Mouse (Mus musculus) adrenal gland, postnatal 25 days (tissue): ENCODE results near the gene Klk14. TPM values are rescaled to one million over a fixed set of nuclear protein-coding genes. Genes with fewer than 3 reads are reported as not detected.

Experiments
- total RNA-seq: library from RNA; stranded (reverse); gene quantifications from 2 replicates; pipeline ENCODE4 v1.2.3, GENCODE M21; 2021

Klk14 gene
- total RNA-seq, 1 experiment from 2014 or later, result not detected

Other genes with a start within 250 kb of the Klk14 start
- not detected in 2 replicates for gene Cldnd2, start 249.6 kb upstream of the Klk14 start, total RNA-seq
- 373 and 390 TPM in 2 replicates for gene Etfb, start 246.3 kb upstream of the Klk14 start, total RNA-seq
- 1.5 TPM in 1 of 2 replicates, not detected in the other for gene Gm45233, start 246.3 kb upstream of the Klk14 start, total RNA-seq
- 3.6 and 4.6 TPM in 2 replicates for gene Vsig10l, start 227.3 kb upstream of the Klk14 start, total RNA-seq
- 1.3 and 2.1 TPM in 2 replicates for gene Iglon5, start 200.3 kb upstream of the Klk14 start, total RNA-seq
- gene 4931406B18Rik, start 184.5 kb upstream of the Klk14 start, total RNA-seq, result not detected in 2 replicates
- gene Cd33, start 146.0 kb upstream of the Klk14 start, total RNA-seq, result 1.2 and 2.4 TPM in 2 replicates
- 2.8 and 3.1 TPM in 2 replicates for gene Zfp658, start 128.2 kb upstream of the Klk14 start, total RNA-seq
- 16.2 and 17.5 TPM in 2 replicates for gene Zfp719, start 110.8 kb upstream of the Klk14 start, total RNA-seq
- not detected in 2 replicates for gene Zfp819, start 83.2 kb upstream of the Klk14 start, total RNA-seq
- gene Ceacam18, start 55.7 kb upstream of the Klk14 start, total RNA-seq, result not detected in 2 replicates
- 1.9 and 2.1 TPM in 2 replicates for gene Siglece, start 30.3 kb upstream of the Klk14 start, total RNA-seq
- 11.1 and 13.4 TPM in 2 replicates for gene Ctu1, start 18.4 kb upstream of the Klk14 start, total RNA-seq
- gene Klk13, start 22.1 kb downstream of the Klk14 start, total RNA-seq, result not detected in 2 replicates
- gene Klk12, start 78.5 kb downstream of the Klk14 start, total RNA-seq, result not detected in 2 replicates
- gene Klk11, start 84.2 kb downstream of the Klk14 start, total RNA-seq, result not detected in 2 replicates
- not detected in 2 replicates for gene Klk10, start 90.6 kb downstream of the Klk14 start, total RNA-seq
- gene Klk9, start 101.5 kb downstream of the Klk14 start, total RNA-seq, result not detected in 2 replicates
- 2.7 and 3.5 TPM in 2 replicates for gene Klk8, start 107.2 kb downstream of the Klk14 start, total RNA-seq
- not detected in 2 replicates for gene Klk7, start 120.9 kb downstream of the Klk14 start, total RNA-seq
- gene Klk6, start 134.1 kb downstream of the Klk14 start, total RNA-seq, result not detected in 2 replicates
- not detected in 2 replicates for gene Klk5, start 151.6 kb downstream of the Klk14 start, total RNA-seq
- gene Klk4, start 190.7 kb downstream of the Klk14 start, total RNA-seq, result not detected in 2 replicates
- gene Klk15, start 243.3 kb downstream of the Klk14 start, total RNA-seq, result not detected in 2 replicates